Mouse (Mus musculus): ENCODE data around the gene Suz12. TPM values are rescaled to one million over a fixed set of nuclear protein-coding genes. Genes with fewer than 3 reads are reported as not detected.
"Not testable (repeated sequence)": the region's sequence is repeated elsewhere in the genome, so short reads cannot be mapped to it uniquely, and the experiment has no call there.

Suz12 gene
- polyA plus RNA-seq, 1 experiment from 2014 or later: 23.7 TPM

- H3K4me1 ChIP-seq: peaks cover 4% of the 10 kb centered on the region; the same call in 1 of the 2 replicates
- WGBS: 5% methylated on average over 7 of the region's 7 CpGs
- no peaks in the 10 kb centered on the region for H3K9me3 ChIP-seq
- no peak for ATAC-seq (ENCODE audit: low FRiP score, low read depth)
- no peaks in the 10 kb centered on the region for H3K27me3 ChIP-seq (replicated peaks)
- peak overlapping the region; percentile 90; the same call in 1 of the 2 replicates for H3K9ac ChIP-seq
- peak overlapping the region; percentile 73 for H3K4me2 ChIP-seq (replicated peaks)
- peaks cover 11% of the 10 kb centered on the region; the same call in 1 of the 2 replicates for H3K36me3 ChIP-seq
- peak overlapping the region; percentile 97 for H3K4me3 ChIP-seq
- H3K27ac ChIP-seq: no peak overlapping the region
Measured at GRCm38 (mm10) chr11:79994271-79994988, 1.5 kb downstream of the Suz12 start.

- H3K27me3 ChIP-seq (replicated peaks); H3K27ac ChIP-seq; ATAC-seq (ENCODE audit: low FRiP score, low read depth); H3K4me2 ChIP-seq (replicated peaks); H3K4me3 ChIP-seq; H3K4me1 ChIP-seq; H3K9me3 ChIP-seq; H3K9ac ChIP-seq: not testable (repeated sequence)
- H3K36me3 ChIP-seq: peaks cover 67% of the 10 kb centered on the region
- 92% methylated on average over 5 of the region's 5 CpGs for WGBS
Measured at GRCm38 (mm10) chr11:80016533-80016932, 23.6 kb downstream of the Suz12 start.

GRCm38 (mm10) chr11:80019792-80020191 lies 26.9 kb downstream of the Suz12 start:
- H3K27me3 ChIP-seq (replicated peaks): no peaks in the 10 kb centered on the region
- H3K4me1 ChIP-seq: no peaks in the 10 kb centered on the region
- H3K4me3 ChIP-seq: no peak overlapping the region
- no peak overlapping the region for H3K4me2 ChIP-seq (replicated peaks)
- H3K9ac ChIP-seq: no peak overlapping the region
- 97% methylated on average over 1 of the region's 1 CpGs for WGBS
- ATAC-seq (ENCODE audit: low FRiP score, low read depth): no peak
- no peaks in the 10 kb centered on the region for H3K9me3 ChIP-seq
- H3K36me3 ChIP-seq: peaks cover 67% of the 10 kb centered on the region
- H3K27ac ChIP-seq: no peak overlapping the region

GRCm38 (mm10) chr11:80021306-80021705 lies 28.4 kb downstream of the Suz12 start:
- H3K36me3 ChIP-seq: peaks cover 66% of the 10 kb centered on the region
- WGBS: 89% methylated on average over 4 of the region's 4 CpGs
- H3K4me3 ChIP-seq: no peak overlapping the region
- no peak overlapping the region for H3K9ac ChIP-seq
- no peaks in the 10 kb centered on the region for H3K4me1 ChIP-seq
- H3K27me3 ChIP-seq (replicated peaks): no peaks in the 10 kb centered on the region
- H3K27ac ChIP-seq: no peak overlapping the region
- no peaks in the 10 kb centered on the region for H3K9me3 ChIP-seq
- H3K4me2 ChIP-seq (replicated peaks): no peak overlapping the region
- no peak for ATAC-seq (ENCODE audit: low FRiP score, low read depth)

DNA sequence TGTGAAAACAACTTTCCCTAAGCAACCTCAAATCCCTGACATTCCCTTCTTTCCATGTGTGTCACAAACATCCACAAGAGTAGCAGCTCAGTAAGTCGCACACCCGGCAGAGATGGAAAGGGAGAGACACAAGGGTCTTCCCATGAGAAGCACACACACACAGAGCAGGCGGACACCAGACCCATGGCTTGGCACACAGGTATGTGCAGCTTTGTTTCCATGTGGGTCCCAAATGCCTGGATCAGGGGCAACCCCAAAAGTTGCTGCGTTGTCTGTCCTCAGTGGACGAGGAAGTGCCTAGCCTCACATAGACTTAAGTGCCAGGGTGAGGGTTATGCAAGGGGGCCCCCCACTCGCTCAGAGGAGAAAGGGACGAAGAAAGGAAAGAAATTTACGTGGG lies 44.6 kb downstream of the Suz12 start:
- Histone ChIP-seq H3K9me3 (no peaks in the 10 kb centered on the region), H3K9ac (no peak overlapping the region), H3K4me2 (replicated peaks) (no peak overlapping the region), H3K4me1 (no peaks in the 10 kb centered on the region), H3K36me3 (peaks cover 22% of the 10 kb centered on the region), H3K27ac (no peak overlapping the region), H3K27me3 (replicated peaks) (no peaks in the 10 kb centered on the region), H3K4me3 (no peak overlapping the region)
- ATAC-seq (ENCODE audit: low FRiP score, low read depth): no peak
- 80% methylated on average over 8 of the region's 8 CpGs for WGBS

DNA sequence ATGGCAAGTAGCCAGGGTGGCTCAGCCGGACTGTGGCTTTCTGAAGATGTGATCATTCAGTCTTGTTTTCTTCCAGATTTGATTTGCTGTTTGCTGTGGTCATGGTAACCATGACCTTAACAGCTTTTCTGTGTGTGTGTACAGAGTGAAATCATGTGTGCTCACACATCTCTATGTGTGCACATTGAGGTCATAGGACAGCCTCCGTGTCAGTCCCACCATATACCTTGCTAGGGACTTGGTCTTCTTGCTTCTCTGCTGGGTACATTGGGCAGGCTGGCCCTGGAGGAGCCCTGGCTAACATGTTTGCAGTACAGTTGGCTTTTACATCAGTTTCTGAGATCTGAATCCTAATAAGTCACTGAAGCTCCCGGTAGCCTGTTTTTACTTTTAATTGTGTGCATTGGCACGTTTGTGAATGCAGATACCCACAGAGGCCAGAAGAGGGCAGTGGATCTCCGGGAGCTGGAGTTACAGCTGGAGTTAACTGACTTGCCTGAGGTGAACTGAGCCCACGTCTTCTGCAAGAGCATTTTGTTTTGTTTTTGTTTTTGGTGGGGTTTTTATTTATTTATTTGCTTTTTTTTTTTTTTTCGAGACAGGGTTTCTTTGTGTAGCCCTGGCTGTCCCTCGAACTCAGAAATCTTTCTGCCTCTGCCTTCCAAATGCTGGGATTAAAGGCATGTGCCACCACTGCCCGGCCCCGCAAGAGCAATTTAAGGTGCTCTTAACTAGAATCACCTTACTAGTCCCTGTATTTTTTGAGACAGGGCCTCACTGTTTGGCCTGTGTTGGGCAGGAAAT lies 49.9 kb downstream of the Suz12 start:
- Histone ChIP-seq H3K4me2 (replicated peaks) (no peak overlapping the region), H3K4me1 (no peaks in the 10 kb centered on the region), H3K4me3 (no peak overlapping the region), H3K9me3 (no peaks in the 10 kb centered on the region), H3K27ac (no peak overlapping the region), H3K36me3 (0 out of 2 replicates have a peak, but pooled peaks cover 2% of the 10 kb centered on the region), H3K27me3 (replicated peaks) (no peaks in the 10 kb centered on the region), H3K9ac (no peak overlapping the region)
- ATAC-seq (ENCODE audit: low FRiP score, low read depth): no peak
- WGBS: 59% methylated on average over 10 of the region's 10 CpGs

- WGBS: 88% methylated on average over 8 of the region's 8 CpGs
- no peak overlapping the region for H3K4me3 ChIP-seq
- no peak for ATAC-seq (ENCODE audit: low FRiP score, low read depth)
- no peaks in the 10 kb centered on the region for H3K27me3 ChIP-seq (replicated peaks)
- no peak overlapping the region for H3K4me2 ChIP-seq (replicated peaks)
- H3K4me1 ChIP-seq: no peaks in the 10 kb centered on the region
- no peaks in the 10 kb centered on the region for H3K9me3 ChIP-seq
- H3K9ac ChIP-seq: no peak overlapping the region
- no peak overlapping the region for H3K27ac ChIP-seq
- H3K36me3 ChIP-seq: peaks cover 6% of the 10 kb centered on the region
Measured at GRCm38 (mm10) chr11:80043419-80043817, 50.5 kb downstream of the Suz12 start.

GRCm38 (mm10) chr11:80046856-80047255 lies 54.0 kb downstream of the Suz12 start:
- Histone ChIP-seq H3K4me2 (replicated peaks) (no peak overlapping the region), H3K4me3 (no peak overlapping the region), H3K27ac (no peak overlapping the region), H3K9ac (no peak overlapping the region), H3K9me3 (no peaks in the 10 kb centered on the region), H3K4me1 (no peaks in the 10 kb centered on the region), H3K27me3 (replicated peaks) (no peaks in the 10 kb centered on the region), H3K36me3 (peaks cover 7% of the 10 kb centered on the region)
- ATAC-seq (ENCODE audit: low FRiP score, low read depth): no peak
- 84% methylated on average over 7 of the region's 7 CpGs for WGBS

DNA sequence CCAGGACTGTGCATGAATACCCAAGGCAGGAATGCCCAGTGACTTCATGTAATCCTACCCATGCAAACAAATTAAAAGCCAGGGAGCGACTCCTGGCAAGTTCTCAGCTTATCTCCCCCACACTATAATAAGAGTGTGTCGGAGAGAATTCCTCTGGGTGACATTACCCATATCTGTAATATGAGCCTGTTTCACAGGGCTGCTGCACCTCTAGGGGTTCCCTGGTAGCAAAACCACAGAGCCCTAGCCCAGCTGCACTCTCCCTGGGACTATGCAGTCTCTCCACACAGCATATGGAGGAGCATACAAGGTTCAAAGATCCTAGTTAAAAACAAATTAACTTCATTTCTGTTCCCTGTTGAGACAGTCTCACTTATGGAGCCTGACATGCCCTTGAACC lies 57.2 kb downstream of the Suz12 start:
- H3K4me2 ChIP-seq (replicated peaks): no peak overlapping the region
- ATAC-seq (ENCODE audit: low FRiP score, low read depth): no peak
- 68% methylated on average over 2 of the region's 2 CpGs for WGBS
- H3K27me3 ChIP-seq (replicated peaks): no peaks in the 10 kb centered on the region
- peaks cover 12% of the 10 kb centered on the region for H3K36me3 ChIP-seq
- no peak overlapping the region for H3K9ac ChIP-seq
- no peaks in the 10 kb centered on the region for H3K4me1 ChIP-seq
- no peak overlapping the region for H3K4me3 ChIP-seq
- H3K27ac ChIP-seq: no peak overlapping the region
- H3K9me3 ChIP-seq: no peaks in the 10 kb centered on the region

GRCm38 (mm10) chr11:80052456-80052855 lies 59.5 kb downstream of the Suz12 start:
- Histone ChIP-seq H3K27ac (no peak overlapping the region), H3K4me1 (no peaks in the 10 kb centered on the region), H3K9me3 (no peaks in the 10 kb centered on the region), H3K27me3 (replicated peaks) (no peaks in the 10 kb centered on the region), H3K9ac (no peak overlapping the region), H3K4me3 (no peak overlapping the region), H3K36me3 (peaks cover 25% of the 10 kb centered on the region), H3K4me2 (replicated peaks) (no peak overlapping the region)
- 72% methylated on average over 7 of the region's 7 CpGs for WGBS
- no peak for ATAC-seq (ENCODE audit: low FRiP score, low read depth)

GRCm38 (mm10) chr11:80053171-80053570 lies 60.3 kb downstream of the Suz12 start:
- ATAC-seq (ENCODE audit: low FRiP score, low read depth): no peak
- Histone ChIP-seq H3K27me3 (replicated peaks) (no peaks in the 10 kb centered on the region), H3K9ac (no peak overlapping the region), H3K27ac (no peak overlapping the region), H3K36me3 (peaks cover 24% of the 10 kb centered on the region), H3K4me2 (replicated peaks) (no peak overlapping the region), H3K4me1 (no peaks in the 10 kb centered on the region), H3K4me3 (no peak overlapping the region), H3K9me3 (no peaks in the 10 kb centered on the region)
- WGBS: 89% methylated on average over 5 of the region's 5 CpGs

DNA sequence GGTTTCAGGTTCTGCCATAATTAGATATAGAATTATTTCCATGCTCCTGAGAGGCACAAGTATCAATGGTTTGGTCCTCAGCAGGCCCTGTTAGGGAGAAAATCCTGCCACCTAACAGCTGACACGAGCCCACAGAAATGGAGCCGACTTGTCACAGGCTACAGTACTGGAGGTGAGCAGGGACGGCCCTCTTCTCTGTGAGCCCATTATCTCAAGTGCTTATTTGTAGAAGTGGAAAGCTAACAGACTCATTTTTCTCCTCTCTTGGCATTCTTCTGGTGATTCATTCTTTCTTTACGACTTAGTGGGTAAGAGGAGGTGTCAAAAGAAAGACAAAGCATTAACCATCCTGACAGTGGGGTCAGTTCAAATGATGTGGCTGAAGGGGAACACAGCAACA lies 61.8 kb downstream of the Suz12 start:
- H3K9ac ChIP-seq: no peak overlapping the region
- no peaks in the 10 kb centered on the region for H3K9me3 ChIP-seq
- H3K27me3 ChIP-seq (replicated peaks): no peaks in the 10 kb centered on the region
- no peak overlapping the region for H3K27ac ChIP-seq
- H3K36me3 ChIP-seq: peaks cover 26% of the 10 kb centered on the region
- ATAC-seq (ENCODE audit: low FRiP score, low read depth): no peak
- 79% methylated on average over 4 of the region's 4 CpGs for WGBS
- no peaks in the 10 kb centered on the region for H3K4me1 ChIP-seq
- H3K4me2 ChIP-seq (replicated peaks): no peak overlapping the region
- no peak overlapping the region for H3K4me3 ChIP-seq
